Comparison of ENCODE assay signal across 10 mouse cellular contexts in genomic region chr4:53277741-53278525, GRCm38 (mm10).
DNase-seq lines count a peak whose midpoint lies in the region; ATAC-seq lines count a peak whose summit lies in the region.
"Had no signal": no experiment of that assay in that cellular context is flagged by ENCODE, and none has a peak within 500 bp of the region (broad histone marks: within the 10 kb centered on the region; RNA-seq: fewer than 3 reads in every experiment).

No protein-coding gene starts in this region.

- intact Hi-C loops in gastrocnemius, postnatal 14 days (cut with DNase I; ENCODE audit: low total_unique reads), result no loop called here

- H3K27ac ChIP-seq in hindbrain, embryonic 16.5 days (ENCODE audit: low read depth, low read length), result peak overlapping the region; percentile 45; the same call in 1 of the 2 replicates
- H3K27ac ChIP-seq in hindbrain, embryonic 13.5 days, result no peak overlapping the region
- H3K27ac ChIP-seq: neural tube, embryonic 12.5 days had no signal

- peaks cover 6% of the 10 kb centered on the region for H3K4me1 ChIP-seq in hindbrain, embryonic 16.5 days (ENCODE audit: control insufficient read depth, insufficient read depth, low read depth, low read length)
- H3K4me1 ChIP-seq in hindbrain, embryonic 13.5 days (replicated peaks), result peaks cover 10% of the 10 kb centered on the region
- H3K4me1 ChIP-seq: neural tube, embryonic 12.5 days had no signal

- H3K36me3 ChIP-seq in hindbrain, embryonic 16.5 days (ENCODE audit: control insufficient read depth, insufficient read depth, low read length), result no peaks in the 10 kb centered on the region
- no peaks in the 10 kb centered on the region for H3K36me3 ChIP-seq in hindbrain, embryonic 13.5 days
- H3K36me3 ChIP-seq: neural tube, embryonic 12.5 days had no signal

- no peak overlapping the region for H3K4me3 ChIP-seq in hindbrain, embryonic 16.5 days (ENCODE audit: low read length)
- no peak overlapping the region for H3K4me3 ChIP-seq in hindbrain, embryonic 13.5 days
- H3K4me3 ChIP-seq: neural tube, embryonic 12.5 days had no signal

- H3K27me3 ChIP-seq in hindbrain, embryonic 16.5 days (replicated peaks; ENCODE audit: control insufficient read depth, insufficient read depth, low read length), result no peaks in the 10 kb centered on the region
- no peaks in the 10 kb centered on the region for H3K27me3 ChIP-seq in hindbrain, embryonic 13.5 days
- H3K27me3 ChIP-seq: neural tube, embryonic 12.5 days had no signal

- H3K9ac ChIP-seq in hindbrain, embryonic 16.5 days (ENCODE audit: low read depth, low read length), result 0 out of 2 replicates have a peak overlapping the region, but pooled peaks have one; percentile 11
- H3K9ac ChIP-seq in hindbrain, embryonic 13.5 days, result no peak overlapping the region
- H3K9ac ChIP-seq: neural tube, embryonic 12.5 days had no signal

- no peak overlapping the region for H3K4me2 ChIP-seq in hindbrain, embryonic 16.5 days (ENCODE audit: low read length)
- H3K4me2 ChIP-seq in hindbrain, embryonic 13.5 days, result no peak overlapping the region
- H3K4me2 ChIP-seq: neural tube, embryonic 12.5 days had no signal

- WGBS in hindbrain, embryonic 16.5 days, result 44% methylated on average over 12 of the region's 12 CpGs
- WGBS in hindbrain, embryonic 13.5 days, result 63% methylated on average over 12 of the region's 12 CpGs

- ATAC-seq in hindbrain, embryonic 16.5 days, result peak; percentile 56; the same call in 1 of the 2 replicates
- ATAC-seq in hindbrain, embryonic 13.5 days (ENCODE audit: low FRiP score), result no peak

- DNase-seq in MEL-GATA-1-ER (ENCODE audit: extremely low read depth, low read depth), result peak; percentile 97
- peak; percentile 47 to 70 for DNase-seq in cerebellum, postnatal 10 days
- peak; percentile 27 for DNase-seq in skeletal muscle tissue, adult 2 months (ENCODE audit: low read depth, low spot score)
- DNase-seq in testis, postnatal 10 days (ENCODE audit: low spot score), result no peak
- DNase-seq in gastrocnemius, postnatal 14 days, result no peak
- no peak for DNase-seq in layer of hippocampus, adult 8-10 months (ENCODE audit: low spot score in 2 of 2)
- DNase-seq: layer of hippocampus, postnatal 36 days had no signal

- H3K9me3 ChIP-seq in hindbrain, embryonic 16.5 days (ENCODE audit: control insufficient read depth, low read length), result no peaks in the 10 kb centered on the region
- no peaks in the 10 kb centered on the region for H3K9me3 ChIP-seq in hindbrain, embryonic 13.5 days
- H3K9me3 ChIP-seq: neural tube, embryonic 12.5 days had no signal

Comparison
In these comparisons a context has a peak if more than half of its experiments do, and no peak if none do; other contexts are left out.
1. DNase-seq: peak in MEL-GATA-1-ER (single experiment), cerebellum, postnatal 10 days (2 of 2) and skeletal muscle tissue, adult 2 months (single experiment); none in testis, postnatal 10 days (single experiment), gastrocnemius, postnatal 14 days (single experiment) and layer of hippocampus, adult 8-10 months (0 of 2).